Mouse (Mus musculus) neutrophil, adult 59 days (primary cell): ENCODE results near the gene Snx7. TPM values are rescaled to one million over a fixed set of nuclear protein-coding genes. Genes with fewer than 3 reads are reported as not detected.

ENCODE experiments used
- total RNA-seq, 2 experiments: library from RNA; stranded (reverse); gene quantifications; 1 replicate in 1 of 2; 2 replicates in 1 of 2; pipeline ENCODE4 v1.2.4; 2023

The Snx7 gene
- total RNA-seq, result 1 to 10 TPM; 2.4 to 5.2 TPM

DNA sequence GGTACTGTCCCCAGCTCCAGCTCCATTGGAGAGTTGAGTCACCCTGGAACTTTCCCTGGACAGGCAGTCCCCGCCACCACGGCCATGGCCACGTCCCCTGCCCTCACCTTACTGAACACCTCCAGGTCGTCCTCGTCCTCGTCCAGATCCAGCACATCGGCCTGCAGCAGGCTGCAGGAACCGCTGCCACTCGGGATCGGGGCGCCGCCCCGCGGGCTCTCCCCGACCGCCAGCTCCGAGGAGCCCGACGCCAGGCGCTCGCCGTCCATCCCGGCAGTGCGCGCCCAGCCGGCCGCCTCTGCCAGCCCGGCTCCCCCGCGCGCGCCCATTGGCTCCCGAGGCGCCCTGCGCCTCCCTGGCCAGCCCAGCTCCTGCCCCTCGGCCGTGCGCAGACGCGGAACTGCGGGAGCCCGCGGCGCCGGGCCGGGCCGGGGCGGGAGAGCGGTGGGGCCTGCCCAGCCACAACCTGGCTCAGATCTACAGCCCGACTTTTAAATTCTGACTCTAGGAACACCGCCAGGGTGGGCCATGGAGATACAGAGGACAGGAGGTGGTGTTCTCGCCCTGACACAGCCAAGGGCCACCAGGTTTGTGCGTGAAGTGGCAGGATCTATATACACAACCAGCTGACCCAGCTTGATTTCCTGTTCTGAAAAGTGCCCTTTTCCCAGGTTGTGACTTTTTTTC is at the start of gene Snx7:
Gene Snx7, minus strand, starts transcription at position 300 of the 687 bp plus-strand sequence.

